Mouse (Mus musculus): ENCODE measurements around the gene Mrrf.

The Mrrf gene

DNA sequence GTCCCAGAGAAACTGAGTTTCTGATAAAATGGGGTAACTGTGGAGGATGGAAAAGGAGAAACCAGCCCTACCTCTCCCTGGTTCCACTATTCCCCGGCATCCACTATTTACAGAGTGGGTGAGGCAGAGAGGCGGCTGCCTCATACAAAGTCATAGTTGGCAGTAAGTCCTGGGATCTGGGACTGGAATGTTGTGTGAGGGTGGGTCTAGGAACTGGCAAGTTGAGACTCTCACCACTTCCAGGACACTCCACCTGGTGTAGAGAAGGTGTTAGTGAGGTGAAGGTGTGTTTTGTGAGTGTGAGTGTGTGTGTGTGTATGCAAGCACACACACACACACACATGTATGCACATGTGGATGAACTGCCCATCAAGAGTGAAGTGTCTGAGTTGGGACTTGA lies 64.6 kb downstream of the Mrrf start:
- DNase-seq (ENCODE audit: low read depth, low spot score), result no peak

DNA sequence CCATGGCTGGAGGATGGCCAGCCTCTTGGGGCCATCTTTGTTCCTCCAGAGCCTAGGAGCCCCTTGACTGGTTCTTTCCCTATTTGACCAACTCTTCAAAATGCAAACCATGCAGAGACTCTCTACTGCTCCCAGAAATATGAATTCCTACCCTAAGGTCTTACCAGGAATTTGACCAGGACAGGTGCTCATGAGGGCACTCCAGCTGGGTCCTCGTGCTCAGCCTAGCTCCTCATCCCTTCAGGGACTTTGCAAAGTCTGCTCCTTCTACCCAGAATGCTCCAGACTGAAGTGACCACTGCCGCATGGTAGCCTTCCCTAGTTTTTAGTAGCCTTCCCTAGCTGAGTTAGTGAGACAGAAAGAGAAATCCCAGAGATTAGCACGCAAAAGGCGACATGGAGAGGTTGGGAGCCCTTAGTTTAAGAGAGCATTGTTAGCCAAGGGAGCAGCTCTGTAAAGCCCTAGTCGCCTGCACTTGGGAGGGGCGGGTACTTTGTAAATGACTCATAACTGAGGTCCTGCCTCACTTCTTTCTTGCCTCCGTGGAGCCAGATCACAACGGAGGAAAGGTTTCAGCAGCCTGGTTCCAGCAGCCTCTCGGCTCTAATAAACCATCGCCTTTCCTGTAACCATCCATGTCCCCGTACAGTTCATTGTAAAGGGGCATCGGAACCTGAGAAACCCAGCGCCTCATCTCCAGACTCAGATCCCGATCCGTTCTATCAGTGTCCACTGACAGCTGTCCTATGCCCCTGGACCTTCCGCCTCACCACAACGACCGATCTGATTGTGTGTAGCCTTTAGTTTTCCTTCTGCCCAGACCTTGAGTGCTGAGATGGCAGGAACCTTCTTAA lies 65.8 kb downstream of the Mrrf start:
- DNase-seq (ENCODE audit: low read depth, low spot score), result no peak

DNA sequence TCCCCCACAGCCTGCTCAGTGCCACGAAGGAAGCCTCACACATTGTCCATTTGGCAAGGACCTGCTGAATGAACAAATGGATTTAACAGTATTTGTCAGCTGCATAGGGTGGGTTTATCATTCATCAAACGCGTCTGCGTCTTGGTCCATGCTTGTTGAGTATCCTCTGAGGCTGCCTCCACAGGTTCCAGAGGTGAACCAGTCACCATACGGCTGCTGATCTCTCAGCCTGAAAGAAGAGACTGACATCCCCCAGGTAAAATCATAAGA lies 66.4 kb downstream of the Mrrf start:
- no peak for DNase-seq (ENCODE audit: low read depth, low spot score)

GRCm38 (mm10) chr2:36203011-36203825 lies 67.0 kb downstream of the Mrrf start:
- peak; percentile 52 for DNase-seq (ENCODE audit: low read depth, low spot score)

- DNase-seq (ENCODE audit: low read depth, low spot score), result peak; percentile 73
Measured at GRCm38 (mm10) chr2:36204595-36204994, 68.4 kb downstream of the Mrrf start.

DNA sequence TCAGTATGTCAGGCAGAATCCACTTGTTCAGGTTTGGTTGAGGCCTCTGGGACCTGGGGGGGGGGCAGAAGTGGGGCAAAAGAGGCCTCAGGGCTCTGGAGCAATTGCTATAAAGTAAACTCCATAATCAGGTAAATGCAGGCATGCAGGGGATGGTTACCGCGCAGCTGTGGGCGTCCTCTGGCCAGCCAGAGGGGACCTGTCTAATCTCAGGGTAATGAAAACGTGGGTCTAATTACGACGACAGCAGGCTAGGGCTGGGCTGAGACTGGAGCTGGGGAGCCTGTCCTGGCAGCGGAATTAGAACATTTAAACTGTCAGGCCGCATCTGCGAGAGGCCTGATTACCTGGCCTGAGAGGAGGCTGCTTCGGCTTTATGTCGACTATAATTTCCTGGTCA lies 70.9 kb downstream of the Mrrf start:
- DNase-seq (ENCODE audit: low read depth, low spot score), result no peak

- DNase-seq (ENCODE audit: low read depth, low spot score), result peak; percentile 52
Measured at GRCm38 (mm10) chr2:36210796-36211195, 74.6 kb downstream of the Mrrf start.

DNA sequence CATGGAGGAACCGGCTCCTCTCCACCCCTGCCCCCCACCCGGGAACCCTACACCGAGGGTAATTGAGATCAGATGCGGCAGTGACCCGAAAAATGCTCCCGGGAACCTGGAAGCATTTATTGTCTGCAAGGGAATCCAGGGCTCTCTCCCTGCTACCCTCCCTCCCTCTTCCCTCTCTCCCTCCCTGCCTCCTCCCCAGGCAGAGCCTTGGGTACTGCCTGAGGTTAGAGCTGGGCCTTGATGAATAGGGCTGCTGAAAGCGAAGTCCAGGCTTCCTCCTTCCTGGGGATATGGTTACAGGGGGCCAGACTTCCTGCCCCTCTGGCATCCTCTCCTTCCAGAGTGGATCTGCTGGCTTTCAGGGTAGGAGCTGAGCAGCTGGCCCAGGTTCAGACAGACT lies 75.6 kb downstream of the Mrrf start:
- DNase-seq (ENCODE audit: low read depth, low spot score), result no peak

- DNase-seq (ENCODE audit: low read depth, low spot score), result no peak
Measured at GRCm38 (mm10) chr2:36213108-36213507, 76.9 kb downstream of the Mrrf start.

DNA sequence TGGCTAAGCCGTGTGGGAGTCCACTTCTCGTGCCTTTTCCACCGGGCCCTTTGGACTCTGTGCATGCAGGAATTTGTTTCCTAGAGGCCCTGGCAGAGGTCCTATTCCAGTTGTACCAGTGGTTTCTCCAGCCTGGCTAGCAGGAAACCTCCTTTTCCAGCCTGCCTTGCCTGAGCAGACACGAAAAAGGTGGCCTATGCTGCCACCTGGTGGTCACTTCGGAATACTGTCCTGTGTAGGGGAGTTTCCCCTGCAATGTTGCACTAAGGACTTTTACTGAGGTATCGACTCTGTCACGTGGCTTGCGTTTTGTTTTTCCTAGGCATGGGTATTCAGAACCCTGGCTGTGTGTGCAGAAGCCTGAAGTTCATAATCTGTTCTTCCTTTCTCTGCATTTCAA lies 77.8 kb downstream of the Mrrf start:
- peak; percentile 91 for DNase-seq (ENCODE audit: low read depth, low spot score)

GRCm38 (mm10) chr2:36214425-36214824 lies 78.2 kb downstream of the Mrrf start:
- DNase-seq (ENCODE audit: low read depth, low spot score), result peak; percentile 67

GRCm38 (mm10) chr2:36215203-36215739 lies 79.1 kb downstream of the Mrrf start:
- DNase-seq (ENCODE audit: low read depth, low spot score), result no peak

DNA sequence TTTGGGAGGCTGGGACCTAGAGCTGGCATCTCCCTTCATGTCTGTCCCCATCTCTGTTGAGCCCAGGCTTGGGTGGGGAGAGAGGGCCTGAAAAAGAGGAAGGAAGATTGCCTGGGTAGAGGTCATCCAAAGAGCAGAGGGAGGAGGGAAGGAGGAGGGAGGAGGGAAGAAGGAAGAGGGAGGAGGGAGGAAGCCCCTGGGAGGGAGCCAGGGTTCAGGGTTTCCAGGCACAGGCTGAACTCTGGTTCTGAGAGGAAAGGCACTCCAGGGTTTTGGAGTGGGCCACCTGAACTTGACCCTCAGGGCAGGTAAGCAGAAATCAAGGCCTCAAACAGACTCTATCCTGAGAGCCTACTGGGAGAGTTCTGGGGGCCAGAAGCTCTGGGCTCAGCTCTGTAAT lies 80.4 kb downstream of the Mrrf start:
- no peak for DNase-seq (ENCODE audit: low read depth, low spot score)

- peak; percentile 33 for DNase-seq (ENCODE audit: low read depth, low spot score)
Measured at GRCm38 (mm10) chr2:36216953-36217573, 80.9 kb downstream of the Mrrf start.

- no peak for DNase-seq (ENCODE audit: low read depth, low spot score)
Measured at GRCm38 (mm10) chr2:36217692-36218233, 81.6 kb downstream of the Mrrf start.

DNA sequence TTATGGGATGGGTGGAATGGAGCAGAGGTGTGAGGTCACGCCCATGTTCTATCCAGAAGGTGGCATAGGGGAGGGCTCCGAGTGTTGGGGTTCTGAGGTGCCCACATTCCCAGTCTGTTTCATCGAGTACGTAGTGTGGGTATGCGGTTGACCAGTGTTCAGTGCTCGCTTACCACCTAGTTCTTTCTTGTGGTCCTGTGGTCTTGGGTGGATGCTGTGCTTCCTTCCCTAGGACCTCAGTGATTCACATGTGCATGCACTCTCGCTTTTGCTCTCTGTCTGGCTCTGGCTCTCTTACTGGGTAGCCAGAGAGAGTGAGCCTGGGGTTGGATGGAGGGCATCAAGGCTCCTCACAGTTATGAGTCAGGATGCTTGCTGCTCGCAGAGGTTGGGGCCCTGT lies 83.9 kb downstream of the Mrrf start:
- no peak for DNase-seq (ENCODE audit: low read depth, low spot score)

DNA sequence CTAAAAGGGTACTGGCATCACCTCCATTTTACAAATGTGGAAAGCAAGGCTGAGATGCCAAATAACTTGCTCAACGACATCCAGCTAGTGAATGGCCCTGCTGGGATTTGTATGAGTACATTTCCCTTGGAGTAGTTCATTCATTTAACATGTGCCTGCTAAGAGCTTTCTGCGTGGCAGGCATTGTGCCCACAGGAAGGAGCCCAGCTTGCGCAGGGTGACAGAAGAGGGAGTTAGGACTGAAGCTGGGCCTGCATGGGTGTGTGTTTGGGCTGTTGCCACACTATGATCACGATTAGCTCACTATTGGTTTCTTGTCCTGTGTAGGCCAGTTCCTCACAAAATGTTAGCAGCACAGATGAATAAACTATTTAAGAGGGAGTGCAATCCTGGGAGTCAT lies 84.7 kb downstream of the Mrrf start:
- DNase-seq (ENCODE audit: low read depth, low spot score), result no peak

DNA sequence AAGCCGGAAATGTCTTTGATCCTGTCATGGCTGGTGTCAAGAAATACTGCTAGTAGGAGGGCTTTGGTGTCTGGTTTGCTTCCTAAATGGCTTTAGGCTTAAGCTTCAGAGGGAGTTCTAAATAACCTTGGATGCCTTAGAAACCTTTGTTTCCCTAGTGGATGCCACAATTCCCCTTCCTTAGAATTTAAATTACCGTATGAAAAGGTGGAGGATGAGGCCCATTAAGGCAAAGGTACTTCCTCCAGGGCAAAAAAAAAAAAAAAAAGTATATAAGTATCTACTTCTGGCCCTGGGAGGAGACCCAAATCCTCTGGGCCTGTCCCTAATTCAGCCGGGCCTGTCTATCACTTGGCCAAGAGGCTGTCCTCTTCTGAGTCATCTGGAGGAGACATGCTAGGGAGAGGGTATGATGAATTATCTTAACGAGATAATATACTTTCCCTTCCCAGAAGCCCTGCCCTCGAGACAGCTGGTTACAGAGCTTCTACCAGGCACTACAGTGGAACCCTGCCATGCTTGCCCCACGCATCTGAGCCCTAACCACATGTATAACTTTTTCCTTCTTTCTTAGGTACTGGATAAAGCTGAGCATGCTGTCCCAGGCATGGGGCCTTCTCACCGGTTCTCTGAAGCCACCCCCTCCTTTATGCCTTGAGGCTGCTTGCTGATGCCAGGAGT lies 86.1 kb downstream of the Mrrf start:
- DNase-seq (ENCODE audit: low read depth, low spot score), result peak; percentile 91

DNA sequence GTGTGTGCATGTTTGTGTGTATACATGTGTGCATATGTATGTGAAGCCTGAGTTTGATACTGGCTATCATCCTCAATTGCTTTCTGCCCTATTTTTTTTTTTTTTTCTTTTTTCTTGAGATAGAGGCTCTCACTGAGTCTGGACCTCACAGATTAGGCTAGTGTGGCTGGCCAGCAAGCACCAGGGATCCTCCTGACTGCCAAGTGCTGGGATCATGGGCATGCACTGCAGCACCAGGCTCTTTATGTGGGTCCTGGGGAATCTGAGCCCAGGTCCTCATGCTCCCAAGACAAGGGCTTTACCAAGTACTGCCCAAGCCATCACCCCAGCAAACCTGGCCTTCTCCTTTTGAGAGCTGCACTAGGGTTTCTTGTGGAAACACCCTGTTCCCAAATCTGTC lies 87.2 kb downstream of the Mrrf start:
- DNase-seq (ENCODE audit: low read depth, low spot score), result no peak

- no peak for DNase-seq (ENCODE audit: low read depth, low spot score)
Measured at GRCm38 (mm10) chr2:36224153-36224552, 88.0 kb downstream of the Mrrf start.

- DNase-seq (ENCODE audit: low read depth, low spot score), result no peak
Measured at GRCm38 (mm10) chr2:36224599-36224998, 88.4 kb downstream of the Mrrf start.

- peak; percentile 26 for DNase-seq (ENCODE audit: low read depth, low spot score)
Measured at GRCm38 (mm10) chr2:36230366-36230765, 94.2 kb downstream of the Mrrf start, which contains the start of gene Ptgs1. Gene Ptgs1 (plus strand): TSS chr2:36230426.

All from ZHBTc4 (cell line).